Mouse (Mus musculus): Measurements from ENCODE around the gene Gm37419.

DNA sequence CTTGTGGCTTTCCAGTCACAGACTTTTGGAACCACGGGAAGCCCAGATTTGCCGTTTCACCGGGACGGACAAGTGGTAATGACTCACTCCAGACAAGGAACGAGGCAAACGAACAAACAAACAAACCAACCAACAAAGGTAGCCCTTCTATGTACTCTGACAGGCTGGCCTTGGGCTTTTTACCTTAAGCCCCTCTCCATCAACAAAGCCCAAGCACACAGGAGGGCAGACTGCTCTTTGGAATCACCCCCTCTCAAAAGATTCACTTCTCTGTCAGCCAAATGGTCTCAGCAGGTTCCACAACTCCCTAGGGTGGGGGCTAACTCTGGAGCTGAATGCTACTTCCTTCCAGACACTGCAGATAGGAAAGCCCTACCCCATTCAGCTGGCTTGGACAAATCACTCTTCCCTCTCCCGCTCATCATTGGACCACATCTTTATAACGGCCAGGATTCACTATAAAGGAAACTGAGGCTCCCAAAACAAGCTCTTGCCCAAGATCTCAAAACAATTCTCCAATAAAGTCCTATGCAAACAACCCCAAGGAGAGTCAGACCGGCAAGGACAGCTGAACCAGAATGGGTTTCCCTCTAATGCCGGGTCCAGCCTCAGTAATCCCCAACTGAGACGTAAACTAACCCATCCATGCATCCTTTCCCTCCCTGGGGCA, 7.9 kb upstream of the Gm37419 start:
- TF ChIP-seq CTCF (IDR thresholded peaks at IDR 0.05; ENCODE audit: extremely low read depth, insufficient read depth, insufficient read length, insufficient replicate concordance) (no peak), POLR2A (IDR thresholded peaks at IDR 0.05; ENCODE audit: low read depth, low read length) (no peak)
